Mouse (Mus musculus) hindbrain, embryonic 14.5 days (tissue): ENCODE data around the gene Nckap5. TPM values are rescaled to one million over a fixed set of nuclear protein-coding genes. Genes with fewer than 3 reads are reported as not detected.
A peak's percentile ranks its signal among the peaks of the same experiment; 100 is the strongest.

Source experiments
- ATAC-seq: fragments of 200-750 bp; cut with Nextera tagmentation; 2 replicates; pipeline ENCODE4 v1.8.0; 2017; ENCODE audit warnings: moderate number of reproducible peaks, mild to moderate bottlenecking, moderate TSS enrichment, moderate library complexity; ENCODE audit not compliant: low FRiP score
- DNase-seq: peaks from one replicate; pipeline ENCODE4 v3.0.0-alpha.2; 2015; ENCODE audit warnings: low spot score
- H3K27ac ChIP-seq: fragments of 300-500 bp; sonication (generic); 2 replicates; pipeline ENCODE4 v1.5.1; 2014; ENCODE audit warnings: mild to moderate bottlenecking, moderate library complexity
- H3K27me3 ChIP-seq: fragments of 300-500 bp; sonication (generic); 2 replicates; pipeline ENCODE4 v1.6.1; 2014; ENCODE audit warnings: mild to moderate bottlenecking, low read length, mixed read lengths; ENCODE audit not compliant: control insufficient read depth, insufficient read depth
- H3K36me3 ChIP-seq: fragments of 300-500 bp; sonication (generic); replicated peaks from 2 replicates; pipeline ENCODE4 v1.6.1; 2014; ENCODE audit not compliant: control insufficient read depth, insufficient read depth
- H3K4me1 ChIP-seq: fragments of 300-500 bp; sonication (generic); replicated peaks from 2 replicates; pipeline ENCODE4 v1.6.1; 2014; ENCODE audit warnings: antibody characterized with exemption, low read length, mixed read lengths; ENCODE audit not compliant: control insufficient read depth, insufficient read depth
- H3K4me2 ChIP-seq: fragments of 300-500 bp; sonication (generic); replicated peaks from 2 replicates; pipeline ENCODE4 v1.6.1; 2014; ENCODE audit warnings: mild to moderate bottlenecking, moderate library complexity
- H3K4me3 ChIP-seq: fragments of 300-500 bp; sonication (generic); replicated peaks from 2 replicates; pipeline ENCODE4 v1.5.1; 2014; ENCODE audit warnings: mild to moderate bottlenecking, low read length
- H3K9ac ChIP-seq: fragments of 300-500 bp; sonication (generic); 2 replicates; pipeline ENCODE4 v1.6.1; 2014
- H3K9me3 ChIP-seq: fragments of 300-500 bp; sonication (generic); 2 replicates; pipeline ENCODE4 v1.6.1; 2016; ENCODE audit warnings: low read length; ENCODE audit not compliant: control insufficient read depth
- WGBS: fragments of 180-500 bp; shearing (Covaris S2); extraction: QIAGEN DNeasy Blood & Tissue Kit; methylation state at CpG from one replicate; pipeline ENCODE4 v1.1.7; 2014; 5-methylcytosine and 5-hydroxymethylcytosine counted together
- polyA plus RNA-seq: library from polyadenylated mRNA; unstranded; fragments of >200 nt; fragmentation: Nextera tagmentation; extraction: Ambion mirVana; gene quantifications from 2 replicates; pipeline ENCODE4 v1.2.1, GENCODE M21; 2014

The Nckap5 gene
- polyA plus RNA-seq, 1 experiment from 2014 or later = 14.1 TPM

- no peak overlapping the region for H3K4me2 ChIP-seq
- 88% methylated on average over 7 of the region's 7 CpGs for WGBS
- no peak for ATAC-seq
Measured at GRCm38 (mm10) chr1:126603771-126604515, 226.7 kb downstream of the Nckap5 start.

GRCm38 (mm10) chr1:126600596-126600995 is 230.0 kb downstream of the Nckap5 start:
- no peak overlapping the region for H3K27ac ChIP-seq
- H3K9me3 ChIP-seq = no peaks in the 10 kb centered on the region
- H3K4me3 ChIP-seq = no peak overlapping the region
- H3K4me1 ChIP-seq = peaks cover 11% of the 10 kb centered on the region; the same call in 1 of the 2 replicates
- H3K36me3 ChIP-seq = no peaks in the 10 kb centered on the region
- DNase-seq = no peak
- no peak overlapping the region for H3K9ac ChIP-seq
- H3K4me2 ChIP-seq = no peak overlapping the region
- ATAC-seq = no peak
- WGBS = 39% methylated on average over 4 of the region's 4 CpGs
- no peaks in the 10 kb centered on the region for H3K27me3 ChIP-seq

More at GRCm38 (mm10) chr1:126603771-126604515, 226.7 kb downstream of the Nckap5 start:
- no peak overlapping the region for H3K27ac ChIP-seq
- H3K36me3 ChIP-seq = no peaks in the 10 kb centered on the region
- no peak overlapping the region for H3K9ac ChIP-seq
- no peaks in the 10 kb centered on the region for H3K27me3 ChIP-seq
- H3K9me3 ChIP-seq = no peaks in the 10 kb centered on the region
- no peak overlapping the region for H3K4me3 ChIP-seq
- H3K4me1 ChIP-seq = peaks cover 15% of the 10 kb centered on the region
- DNase-seq = no peak

GRCm38 (mm10) chr1:126597376-126597775 is 233.2 kb downstream of the Nckap5 start:
- no peak overlapping the region for H3K9ac ChIP-seq
- no peak overlapping the region for H3K27ac ChIP-seq
- no peaks in the 10 kb centered on the region for H3K36me3 ChIP-seq
- no peaks in the 10 kb centered on the region for H3K9me3 ChIP-seq
- 26% methylated on average over 3 of the region's 3 CpGs for WGBS
- no peak overlapping the region for H3K4me2 ChIP-seq
- DNase-seq (no peak), ATAC-seq (0 out of 2 replicates have a peak, but pooled peaks have one; percentile 31)
- 0 out of 2 replicates have a peak, but pooled peaks cover 11% of the 10 kb centered on the region for H3K4me1 ChIP-seq
- no peak overlapping the region for H3K4me3 ChIP-seq
- no peaks in the 10 kb centered on the region for H3K27me3 ChIP-seq

- WGBS = 85% methylated on average over 3 of the region's 3 CpGs
- no peaks in the 10 kb centered on the region for H3K36me3 ChIP-seq
- no peak overlapping the region for H3K9ac ChIP-seq
- DNase-seq (no peak), ATAC-seq (no peak)
- H3K27me3 ChIP-seq = no peaks in the 10 kb centered on the region
- H3K4me1 ChIP-seq = 0 out of 2 replicates have a peak, but pooled peaks cover 11% of the 10 kb centered on the region
- H3K4me2 ChIP-seq = no peak overlapping the region
- H3K9me3 ChIP-seq = no peaks in the 10 kb centered on the region
- H3K27ac ChIP-seq = no peak overlapping the region
- H3K4me3 ChIP-seq = no peak overlapping the region
Measured at GRCm38 (mm10) chr1:126594796-126595195, 235.8 kb downstream of the Nckap5 start.

GRCm38 (mm10) chr1:126593044-126593805 is 237.4 kb downstream of the Nckap5 start:
- DNase-seq (no peak), ATAC-seq (no peak)
- no peak overlapping the region for H3K4me2 ChIP-seq
- H3K9me3 ChIP-seq = no peaks in the 10 kb centered on the region
- H3K27ac ChIP-seq = no peak overlapping the region; the same call in 1 of the 2 replicates
- no peak overlapping the region for H3K4me3 ChIP-seq
- no peak overlapping the region for H3K9ac ChIP-seq
- H3K4me1 ChIP-seq = 0 out of 2 replicates have a peak, but pooled peaks cover 2% of the 10 kb centered on the region
- no peaks in the 10 kb centered on the region for H3K27me3 ChIP-seq
- WGBS = 70% methylated on average over 7 of the region's 7 CpGs
- no peaks in the 10 kb centered on the region for H3K36me3 ChIP-seq

- H3K4me1 ChIP-seq = no peaks in the 10 kb centered on the region
- DNase-seq (no peak), ATAC-seq (no peak)
- no peak overlapping the region for H3K9ac ChIP-seq
- no peaks in the 10 kb centered on the region for H3K27me3 ChIP-seq
- no peaks in the 10 kb centered on the region for H3K36me3 ChIP-seq
- H3K27ac ChIP-seq = no peak overlapping the region
- no peak overlapping the region for H3K4me2 ChIP-seq
- no peaks in the 10 kb centered on the region for H3K9me3 ChIP-seq
- 86% methylated on average over 3 of the region's 3 CpGs for WGBS
- H3K4me3 ChIP-seq = no peak overlapping the region
Measured at GRCm38 (mm10) chr1:126590911-126591310, 239.7 kb downstream of the Nckap5 start.

GRCm38 (mm10) chr1:126578163-126578562 is 252.4 kb downstream of the Nckap5 start:
- no peak for DNase-seq
- H3K4me2 ChIP-seq = no peak overlapping the region
- no peaks in the 10 kb centered on the region for H3K27me3 ChIP-seq
- no peak for ATAC-seq
- no peak overlapping the region for H3K9ac ChIP-seq
- peaks cover 19% of the 10 kb centered on the region for H3K4me1 ChIP-seq
- H3K4me3 ChIP-seq = no peak overlapping the region
- H3K27ac ChIP-seq = no peak overlapping the region
- no peaks in the 10 kb centered on the region for H3K36me3 ChIP-seq
- H3K9me3 ChIP-seq = no peaks in the 10 kb centered on the region

GRCm38 (mm10) chr1:126574295-126574694 is 256.3 kb downstream of the Nckap5 start:
- no peaks in the 10 kb centered on the region for H3K36me3 ChIP-seq
- ATAC-seq = peak; percentile 34; the same call in 1 of the 2 replicates
- no peaks in the 10 kb centered on the region for H3K27me3 ChIP-seq
- no peak overlapping the region for H3K9ac ChIP-seq
- DNase-seq = peak; percentile 53
- H3K4me1 ChIP-seq = peaks cover 25% of the 10 kb centered on the region
- H3K9me3 ChIP-seq = no peaks in the 10 kb centered on the region
- no peak overlapping the region for H3K4me3 ChIP-seq
- H3K4me2 ChIP-seq = 0 out of 2 replicates have a peak overlapping the region, but pooled peaks have one; percentile 11
- H3K27ac ChIP-seq = peak overlapping the region; percentile 46; the same call in 1 of the 2 replicates
- WGBS = 32% methylated on average over 9 of the region's 9 CpGs

- no peak overlapping the region for H3K9ac ChIP-seq
- no peaks in the 10 kb centered on the region for H3K36me3 ChIP-seq
- peaks cover 25% of the 10 kb centered on the region for H3K4me1 ChIP-seq
- H3K4me3 ChIP-seq = no peak overlapping the region
- no peaks in the 10 kb centered on the region for H3K27me3 ChIP-seq
- 0 out of 2 replicates have a peak overlapping the region, but pooled peaks have one; percentile 46 for H3K27ac ChIP-seq
- no peaks in the 10 kb centered on the region for H3K9me3 ChIP-seq
- ATAC-seq = peak; percentile 66; the same call in 1 of the 2 replicates
- H3K4me2 ChIP-seq = no peak overlapping the region
- DNase-seq = peak; percentile 61
- 21% methylated on average over 3 of the region's 3 CpGs for WGBS
Measured at GRCm38 (mm10) chr1:126573714-126574113, 256.9 kb downstream of the Nckap5 start.
